Mouse (Mus musculus) CH12.LX (cell line): ENCODE data around the gene Unc119. TPM values are rescaled to one million over a fixed set of nuclear protein-coding genes. Genes with fewer than 3 reads are reported as not detected.

Source experiments
- DNase-seq: peaks from one replicate; pipeline ENCODE4 v3.0.0-alpha.2; 2013; ENCODE audit errors: extremely low read depth
- H3K27ac ChIP-seq: 2 replicates; pipeline ENCODE4 v1.5.1; 2012; ENCODE audit warnings: low read depth, mild to moderate bottlenecking, control low read depth, moderate library complexity; ENCODE audit not compliant: insufficient read depth
- H3K27me3 ChIP-seq: replicated peaks from 2 replicates; pipeline ENCODE3; 2012; ENCODE audit warnings: inconsistent platforms
- H3K36me3 ChIP-seq, 2 experiments: replicated peaks in 1 of 2; 2 replicates each; pipeline versions ENCODE3 to v1.6.1; 2012; ENCODE audit warnings: inconsistent platforms in 1 of 2, low read length in 1 of 2, mild to moderate bottlenecking in 1 of 2, mixed read lengths in 1 of 2, moderate library complexity in 1 of 2; ENCODE audit not compliant: control insufficient read depth in 1 of 2, insufficient read depth in 1 of 2
- H3K4me1 ChIP-seq, 2 experiments: 2 replicates each; pipeline ENCODE4 v1.6.1; 2012; ENCODE audit warnings: inconsistent platforms in 1 of 2, moderate library complexity in 1 of 2; ENCODE audit not compliant: insufficient read depth in 2 of 2, control insufficient read depth in 1 of 2
- H3K4me2 ChIP-seq: 2 replicates; pipeline ENCODE4 v1.6.1; 2012; ENCODE audit warnings: low read depth, mild to moderate bottlenecking, control low read depth; ENCODE audit not compliant: poor library complexity, insufficient read depth, severe bottlenecking
- H3K4me3 ChIP-seq, 3 experiments: fragments of 150-350 bp in 1 of 3; sonication (generic) in 1 of 3; replicated peaks in 1 of 3; 2 replicates each; pipeline versions ENCODE3 to v1.5.1; 2011 to 2012; ENCODE audit warnings: low read depth in 2 of 3, low read length in 2 of 3, mild to moderate bottlenecking in 2 of 3, moderate library complexity in 2 of 3, control low read depth in 1 of 3, improper control_type of control experiment in 1 of 3, inconsistent platforms in 1 of 3, mixed read lengths in 1 of 3; ENCODE audit not compliant: poor library complexity in 1 of 3
- H3K79me2 ChIP-seq: replicated peaks from 2 replicates; pipeline ENCODE4 v1.6.1; 2012; ENCODE audit warnings: mild to moderate bottlenecking, moderate library complexity; ENCODE audit not compliant: control insufficient read depth, poor library complexity, insufficient read depth, severe bottlenecking; ENCODE audit errors: extremely low read depth
- H3K9ac ChIP-seq: 2 replicates; pipeline ENCODE4 v1.6.1; 2012; ENCODE audit warnings: low read depth, mild to moderate bottlenecking, control low read depth, moderate library complexity; ENCODE audit not compliant: insufficient read depth
- H3K9me3 ChIP-seq: replicated peaks from 2 replicates; pipeline ENCODE3; 2012; ENCODE audit warnings: low read length, inconsistent platforms, mixed read lengths
- BHLHE40 ChIP-seq: IDR thresholded peaks from 2 replicates; pipeline ENCODE4 v1.6.1; 2011; ENCODE audit warnings: mild to moderate bottlenecking, low read depth, low read length, improper control_type of control experiment
- CHD1 ChIP-seq: IDR thresholded peaks from 2 replicates; pipeline ENCODE4 v1.6.1; 2012; ENCODE audit warnings: low read depth, low read length, improper control_type of control experiment, inconsistent platforms
- CTCF ChIP-seq, 2 experiments: IDR thresholded peaks in 1 of 2; conservative IDR thresholded peaks in 1 of 2; 2 replicates each; pipeline ENCODE4 v1.5.1; 2011 to 2012; ENCODE audit warnings: low read depth in 2 of 2, low read length in 2 of 2, improper control_type of control experiment in 1 of 2, inconsistent platforms in 1 of 2, mild to moderate bottlenecking in 1 of 2, moderate library complexity in 1 of 2
- E2F4 ChIP-seq: IDR thresholded peaks from 2 replicates; pipeline ENCODE4 v1.6.1; 2011; ENCODE audit warnings: low read depth, low read length, improper control_type of control experiment; ENCODE audit not compliant: insufficient replicate concordance
- EP300 ChIP-seq: IDR thresholded peaks from 2 replicates; pipeline ENCODE4 v1.6.1; 2011; ENCODE audit warnings: low read length, improper control_type of control experiment
- ETS1 ChIP-seq: conservative IDR thresholded peaks from 2 replicates; pipeline ENCODE4 v1.6.1; 2012; ENCODE audit warnings: low read depth, mild to moderate bottlenecking, inconsistent platforms, low read length, improper control_type of control experiment, moderate library complexity
- GABPA ChIP-seq: IDR thresholded peaks from 2 replicates; pipeline ENCODE4 v1.6.1; 2012; ENCODE audit warnings: low read depth, low read length, improper control_type of control experiment, inconsistent platforms; ENCODE audit not compliant: insufficient replicate concordance
- HCFC1 ChIP-seq: IDR thresholded peaks from 2 replicates; pipeline ENCODE4 v1.6.1; 2012; ENCODE audit warnings: low read depth, mild to moderate bottlenecking, inconsistent platforms, low read length, improper control_type of control experiment
- JUND ChIP-seq: conservative IDR thresholded peaks from 2 replicates; pipeline ENCODE4 v1.6.1; 2011; ENCODE audit warnings: low read depth, low read length, improper control_type of control experiment
- KAT2A ChIP-seq: IDR thresholded peaks from 2 replicates; pipeline ENCODE4 v1.6.1; 2012; ENCODE audit warnings: low read length, improper control_type of control experiment, inconsistent platforms; ENCODE audit not compliant: insufficient replicate concordance
- MXI1 ChIP-seq: IDR thresholded peaks from 2 replicates; pipeline ENCODE4 v1.6.1; 2011; ENCODE audit warnings: mild to moderate bottlenecking, low read depth, low read length, improper control_type of control experiment
- NRF1 ChIP-seq: IDR thresholded peaks from 2 replicates; pipeline ENCODE4 v1.6.1; 2014; ENCODE audit warnings: low read depth, mild to moderate bottlenecking, inconsistent platforms, low read length, improper control_type of control experiment, moderate library complexity
- TBP ChIP-seq: conservative IDR thresholded peaks from 2 replicates; pipeline ENCODE4 v1.6.1; 2011; ENCODE audit warnings: low read depth, low read length, improper control_type of control experiment
- UBTF ChIP-seq: IDR thresholded peaks from 2 replicates; pipeline ENCODE4 v1.6.1; 2012; ENCODE audit warnings: low read depth, mild to moderate bottlenecking, inconsistent platforms, low read length, improper control_type of control experiment, moderate library complexity
- USF1 ChIP-seq: IDR thresholded peaks from 2 replicates; pipeline ENCODE4 v1.6.1; 2014; ENCODE audit warnings: low read depth, mild to moderate bottlenecking, inconsistent platforms, low read length, improper control_type of control experiment
- ZC3H11A ChIP-seq: IDR thresholded peaks from 2 replicates; pipeline ENCODE4 v1.6.1; 2012; ENCODE audit warnings: low read depth, mild to moderate bottlenecking, inconsistent platforms, low read length, improper control_type of control experiment
- dilution Hi-C: fragments of 300-500 bp; cut with MboI; formaldehyde crosslinking; loops from 2 replicates; pipeline ENCODE4 v1.14.3; 2020; ENCODE audit warnings: low sequenced_read_pairs; ENCODE audit not compliant: extremely low pct_unique_long_range_greater_than_20kb, extremely low pct_ligation_motif_present
- in situ Hi-C: fragments of 300-500 bp; cut with MboI; formaldehyde crosslinking; loops from 3 replicates; pipeline ENCODE4 v1.14.3; 2019; ENCODE audit warnings: low sequenced_read_pairs, low pct_ligation_motif_present, low pct_unique_long_range_greater_than_20kb, mixed read lengths
- polyA plus RNA-seq: library from polyadenylated mRNA; unstranded; fragments of >175 nt; gene quantifications from 2 replicates; pipeline ENCODE4 v1.2.1, GENCODE M21; 2012; ENCODE audit warnings: low read depth; ENCODE audit not compliant: insufficient read length
- total RNA-seq, 2 experiments: library from RNA; depleted of rRNA; stranded (reverse); fragments of 300-350 nt in 1 of 2; fragments of >200 nt in 1 of 2; gene quantifications; 2 replicates each; pipeline ENCODE4 v1.2.3; 2012 to 2014

Unc119 gene
- total and polyA plus RNA-seq, 3 experiments = 81.6 to 227 (median 173) TPM

GRCm38 (mm10) chr11:78310861-78311511 is 32.3 kb upstream of the Unc119 start:
- H3K9ac ChIP-seq = no peak overlapping the region
- no peak overlapping the region for H3K4me3 ChIP-seq
- DNase-seq = peak; percentile 29
- in situ Hi-C loops (no loop called here), dilution Hi-C loops (no loop called here)
- no peak overlapping the region for H3K4me2 ChIP-seq
- TF ChIP-seq UBTF (no peak), MXI1 (no peak), TBP (no peak), NRF1 (no peak), HCFC1 (no peak), BHLHE40 (no peak), ZC3H11A (no peak), EP300 (no peak), JUND (no peak), ETS1 (no peak), E2F4 (no peak)
- H3K4me1 ChIP-seq = peaks cover 4 to 33% of the 10 kb centered on the region in 2 experiments; a peak in 3 of 4 replicates
- no peaks in the 10 kb centered on the region for H3K9me3 ChIP-seq
- H3K27me3 ChIP-seq = no peaks in the 10 kb centered on the region
- peaks cover 8% of the 10 kb centered on the region for H3K79me2 ChIP-seq
- peaks cover 62 to 88% of the 10 kb centered on the region in 2 experiments for H3K36me3 ChIP-seq
- no peak overlapping the region for H3K27ac ChIP-seq

GRCm38 (mm10) chr11:78313662-78314061 is 29.6 kb upstream of the Unc119 start:
- dilution Hi-C loops = no loop called here
- Histone ChIP-seq H3K4me1 (peaks cover 2 to 16% of the 10 kb centered on the region in 2 experiments; a peak in 2 of 4 replicates), H3K4me2 (no peak overlapping the region), H3K27ac (no peak overlapping the region), H3K27me3 (no peaks in the 10 kb centered on the region), H3K9ac (no peak overlapping the region), H3K36me3 (peaks cover 69 to 90% of the 10 kb centered on the region in 2 experiments), H3K9me3 (no peaks in the 10 kb centered on the region), H3K79me2 (no peaks in the 10 kb centered on the region), H3K4me3 (no peak overlapping the region)
- no peak for DNase-seq
- in situ Hi-C loops = no loop called here
- TF ChIP-seq CHD1 (no peak), NRF1 (no peak), HCFC1 (no peak), KAT2A (no peak), GABPA (no peak), EP300 (no peak), USF1 (no peak), ZC3H11A (no peak), MXI1 (no peak), CTCF (conservative IDR thresholded peaks at IDR 0.05 in 1 of 2, IDR thresholded peaks at IDR 0.05 in 1 of 2; ENCODE audit: low read depth in 2 of 2, low read length in 2 of 2) (no peak)
